Mouse (Mus musculus) ES-E14 (cell line): ENCODE results near the gene Prdx1.

Source experiments
- CHD2 ChIP-seq: IDR thresholded peaks from 2 replicates; pipeline ENCODE4 v1.6.1; 2014; ENCODE audit warnings: mild to moderate bottlenecking, low read depth, low read length, inconsistent platforms
- MAFK ChIP-seq: IDR thresholded peaks from 2 replicates; pipeline ENCODE4 v1.6.1; 2014; ENCODE audit warnings: mild to moderate bottlenecking, low read depth, low read length, inconsistent platforms; ENCODE audit not compliant: insufficient read depth
- ZC3H11A ChIP-seq: IDR thresholded peaks from 2 replicates; pipeline ENCODE4 v1.6.1; 2012; ENCODE audit warnings: low read depth, mild to moderate bottlenecking, inconsistent platforms, low read length, borderline replicate concordance
- ZNF384 ChIP-seq: IDR thresholded peaks from 2 replicates; pipeline ENCODE4 v1.6.1; 2012; ENCODE audit warnings: low read depth, low read length, inconsistent platforms

- TF ChIP-seq CHD2, result no peak
- peak; percentile 86 for TF ChIP-seq MAFK
- TF ChIP-seq ZNF384, result no peak
- no peak for TF ChIP-seq ZC3H11A
Observed at GRCm38 (mm10) chr4:116655100-116655499, 30.2 kb upstream of the Prdx1 start.
